Mouse (Mus musculus): ENCODE measurements around the gene Chp2. TPM values are rescaled to one million over a fixed set of nuclear protein-coding genes. Genes with fewer than 3 reads are reported as not detected.
A peak's percentile ranks its signal among the peaks of the same experiment; 100 is the strongest.

Gene Chp2
- polyA plus RNA-seq, 1 experiment = 3.3 TPM

GRCm38 (mm10) chr7:122197306-122197705 is 22.0 kb upstream of the Chp2 start:
- peak; percentile 28 for DNase-seq
- peak; percentile 32 for TF ChIP-seq CTCF (IDR thresholded peaks at IDR 0.05; ENCODE audit: insufficient read depth, low read length)
- no peak for TF ChIP-seq POLR2A (IDR thresholded peaks at IDR 0.05; ENCODE audit: borderline replicate concordance, extremely low read depth, low read depth, low read length)
- Histone ChIP-seq H3K4me3 (replicated peaks; ENCODE audit: extremely low read depth, low read depth, low read length) (no peak overlapping the region), H3K4me1 (ENCODE audit: control insufficient read depth, insufficient read depth, low read length) (no peaks in the 10 kb centered on the region)
- 31% methylated on average over 4 of the region's 4 CpGs for WGBS

- no peaks in the 10 kb centered on the region for H3K4me1 ChIP-seq (ENCODE audit: control insufficient read depth, insufficient read depth, low read length)
- 19% methylated on average over 5 of the region's 5 CpGs for WGBS
- DNase-seq = no peak
- TF ChIP-seq CTCF (IDR thresholded peaks at IDR 0.05; ENCODE audit: insufficient read depth, low read length) = peak; percentile 34; the same call in 1 of the 2 replicates
- no peak for TF ChIP-seq POLR2A (IDR thresholded peaks at IDR 0.05; ENCODE audit: borderline replicate concordance, extremely low read depth, low read depth, low read length)
- no peak overlapping the region for H3K4me3 ChIP-seq (replicated peaks; ENCODE audit: extremely low read depth, low read depth, low read length)
Observed at GRCm38 (mm10) chr7:122199296-122199695, 20.0 kb upstream of the Chp2 start.

- no peak overlapping the region for H3K4me3 ChIP-seq (replicated peaks; ENCODE audit: extremely low read depth, low read depth, low read length)
- H3K4me1 ChIP-seq (ENCODE audit: control insufficient read depth, insufficient read depth, low read length) = no peaks in the 10 kb centered on the region
- 28% methylated on average over 2 of the region's 2 CpGs for WGBS
- no peak for DNase-seq
- TF ChIP-seq POLR2A (IDR thresholded peaks at IDR 0.05; ENCODE audit: borderline replicate concordance, extremely low read depth, low read depth, low read length) = no peak
- no peak for TF ChIP-seq CTCF (IDR thresholded peaks at IDR 0.05; ENCODE audit: insufficient read depth, low read length)
Observed at GRCm38 (mm10) chr7:122203936-122204335, 15.4 kb upstream of the Chp2 start.

- Histone ChIP-seq H3K4me1 (ENCODE audit: control insufficient read depth, insufficient read depth, low read length) (no peaks in the 10 kb centered on the region), H3K4me3 (replicated peaks; ENCODE audit: extremely low read depth, low read depth, low read length) (no peak overlapping the region)
- no peak for DNase-seq
- no peak for TF ChIP-seq POLR2A (IDR thresholded peaks at IDR 0.05; ENCODE audit: borderline replicate concordance, extremely low read depth, low read depth, low read length)
- no peak for TF ChIP-seq CTCF (IDR thresholded peaks at IDR 0.05; ENCODE audit: insufficient read depth, low read length)
- 76% methylated on average over 2 of the region's 2 CpGs for WGBS
Observed at GRCm38 (mm10) chr7:122206121-122206520, 13.2 kb upstream of the Chp2 start.

- no peak for DNase-seq
- Histone ChIP-seq H3K4me1 (ENCODE audit: control insufficient read depth, insufficient read depth, low read length) (no peaks in the 10 kb centered on the region), H3K4me3 (replicated peaks; ENCODE audit: extremely low read depth, low read depth, low read length) (no peak overlapping the region)
- 18% methylated on average over 7 of the region's 7 CpGs for WGBS
- no peak for TF ChIP-seq CTCF (IDR thresholded peaks at IDR 0.05; ENCODE audit: insufficient read depth, low read length)
- TF ChIP-seq POLR2A (IDR thresholded peaks at IDR 0.05; ENCODE audit: borderline replicate concordance, extremely low read depth, low read depth, low read length) = no peak
Observed at GRCm38 (mm10) chr7:122208276-122209021, 10.8 kb upstream of the Chp2 start.

GRCm38 (mm10) chr7:122226020-122226742 is 6.9 kb downstream of the Chp2 start:
- Histone ChIP-seq H3K4me1 (ENCODE audit: control insufficient read depth, insufficient read depth, low read length) (no peaks in the 10 kb centered on the region), H3K4me3 (replicated peaks; ENCODE audit: extremely low read depth, low read depth, low read length) (no peak overlapping the region)
- no peak for TF ChIP-seq POLR2A (IDR thresholded peaks at IDR 0.05; ENCODE audit: borderline replicate concordance, extremely low read depth, low read depth, low read length)
- no peak for TF ChIP-seq CTCF (IDR thresholded peaks at IDR 0.05; ENCODE audit: insufficient read depth, low read length)
- DNase-seq = no peak
- WGBS = 69% methylated on average over 7 of the region's 7 CpGs

- no peak overlapping the region for H3K4me3 ChIP-seq (replicated peaks; ENCODE audit: extremely low read depth, low read depth, low read length)
- 79% methylated on average over 4 of the region's 4 CpGs for WGBS
- TF ChIP-seq POLR2A (IDR thresholded peaks at IDR 0.05; ENCODE audit: borderline replicate concordance, extremely low read depth, low read depth, low read length) (no peak), CTCF (IDR thresholded peaks at IDR 0.05; ENCODE audit: insufficient read depth, low read length) (no peak)
- no peak for DNase-seq
- H3K4me1 ChIP-seq (ENCODE audit: control insufficient read depth, insufficient read depth, low read length) = no peaks in the 10 kb centered on the region
Observed at GRCm38 (mm10) chr7:122226744-122227143, 7.4 kb downstream of the Chp2 start.

- no peak for DNase-seq
- Histone ChIP-seq H3K4me3 (replicated peaks; ENCODE audit: extremely low read depth, low read depth, low read length) (no peak overlapping the region), H3K4me1 (ENCODE audit: control insufficient read depth, insufficient read depth, low read length) (no peaks in the 10 kb centered on the region)
- TF ChIP-seq CTCF (IDR thresholded peaks at IDR 0.05; ENCODE audit: insufficient read depth, low read length) (no peak), POLR2A (IDR thresholded peaks at IDR 0.05; ENCODE audit: borderline replicate concordance, extremely low read depth, low read depth, low read length) (no peak)
- WGBS = 59% methylated on average over 3 of the region's 3 CpGs
Observed at GRCm38 (mm10) chr7:122229306-122229705, 10.0 kb downstream of the Chp2 start.

GRCm38 (mm10) chr7:122229916-122230315 is 10.6 kb downstream of the Chp2 start:
- Histone ChIP-seq H3K4me3 (replicated peaks; ENCODE audit: extremely low read depth, low read depth, low read length) (no peak overlapping the region), H3K4me1 (ENCODE audit: control insufficient read depth, insufficient read depth, low read length) (no peaks in the 10 kb centered on the region)
- TF ChIP-seq POLR2A (IDR thresholded peaks at IDR 0.05; ENCODE audit: borderline replicate concordance, extremely low read depth, low read depth, low read length) (no peak), CTCF (IDR thresholded peaks at IDR 0.05; ENCODE audit: insufficient read depth, low read length) (no peak)
- DNase-seq = no peak
- 67% methylated on average over 4 of the region's 4 CpGs for WGBS
